7 mouse cellular contexts compared by ENCODE assay signal in the genomic region with DNA sequence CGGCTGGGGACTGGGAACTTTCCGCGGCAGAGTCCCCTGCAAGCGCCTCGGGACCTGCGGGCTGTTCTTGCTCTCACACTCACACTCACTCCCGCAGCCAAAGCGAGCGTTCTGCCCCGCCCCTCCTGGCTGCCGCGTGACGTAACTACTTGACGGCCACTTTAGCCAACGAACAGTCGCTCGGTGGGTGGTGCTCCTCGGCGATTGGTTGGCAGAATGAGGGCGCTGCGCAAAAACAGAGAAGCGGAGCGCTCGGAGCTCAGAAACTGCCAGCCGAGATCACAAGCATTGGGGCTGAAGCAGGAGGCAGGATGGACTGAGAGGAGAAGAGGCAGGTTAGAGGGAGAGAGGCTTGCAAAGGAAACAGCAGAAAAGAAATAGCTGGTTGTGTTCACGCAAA. TPM values are rescaled to one million over a fixed set of nuclear protein-coding genes. Genes with fewer than 3 reads are reported as not detected.
DNase-seq lines count a peak whose midpoint lies in the region; ATAC-seq and TF ChIP-seq lines count a peak whose summit lies in the region.

A gene (plus strand): TSS at position 254 of the 400 bp plus-strand sequence.

- ATAC-seq in embryonic facial prominence, embryonic 12.5 days (ENCODE audit: insufficient number of reproducible peaks, insufficient read depth, low FRiP score, low TSS enrichment): peak; percentile 87

- no peak for TF ChIP-seq EP300 in heart, adult 2 months (IDR thresholded peaks at IDR 0.05; ENCODE audit: insufficient read depth, low read depth, low read length)

- no peak for TF ChIP-seq CTCF in heart, adult 2 months (IDR thresholded peaks at IDR 0.05)

- no peaks in the 10 kb centered on the region for H3K9me3 ChIP-seq in embryonic facial prominence, embryonic 12.5 days

- no peaks in the 10 kb centered on the region for H3K79me2 ChIP-seq in heart, adult 2 months (replicated peaks; ENCODE audit: control insufficient read depth, insufficient read depth, low read length)

- H3K36me3 ChIP-seq in embryonic facial prominence, embryonic 12.5 days: no peaks in the 10 kb centered on the region
- H3K36me3 ChIP-seq in heart, adult 2 months (ENCODE audit: control insufficient read depth, insufficient read depth, low read length): no peaks in the 10 kb centered on the region

- peak within 1 kb of the TSS; percentile 58 for H3K4me3 ChIP-seq in embryonic facial prominence, embryonic 12.5 days
- H3K4me3 ChIP-seq in heart, adult 2 months: peak within 1 kb of the TSS; percentile 47

- H3K9ac ChIP-seq in embryonic facial prominence, embryonic 12.5 days: peak within 1 kb of the TSS; percentile 67
- no peak within 1 kb of the TSS for H3K9ac ChIP-seq in heart, adult 2 months (ENCODE audit: low read depth, low read length)

- peak; percentile 95 for DNase-seq in brain, embryonic 18.5 days (ENCODE audit: low read depth, low spot score)
- peak; percentile 85 to 87 for DNase-seq in heart, adult 2 months
- DNase-seq in kidney, adult 18-20 months: peak; percentile 89
- DNase-seq in left cerebral cortex, postnatal 36 days (ENCODE audit: low spot score in 2 of 2): peak; percentile 99
- peak; percentile 95 for DNase-seq in mesoderm, embryonic 11.5 days (ENCODE audit: low read depth, low spot score)
- DNase-seq in skeletal muscle tissue, adult 2 months (ENCODE audit: low read depth, low spot score): peak; percentile 79

- peak within 1 kb of the TSS; percentile 82; the same call in 1 of the 2 replicates for H3K27ac ChIP-seq in embryonic facial prominence, embryonic 12.5 days
- no peak within 1 kb of the TSS for H3K27ac ChIP-seq in heart, adult 2 months

- H3K4me1 ChIP-seq in embryonic facial prominence, embryonic 12.5 days: peaks cover 11% of the 10 kb centered on the region
- H3K4me1 ChIP-seq in heart, adult 2 months (ENCODE audit: control insufficient read depth, insufficient read depth, low read length): peaks cover 2% of the 10 kb centered on the region; the same call in 1 of the 2 replicates

- H3K4me2 ChIP-seq in embryonic facial prominence, embryonic 12.5 days (replicated peaks): peak within 1 kb of the TSS; percentile 96

- intact Hi-C loops in heart, adult 2 months (cut with DNase I): no loop called here
- intact Hi-C loops in left cerebral cortex, postnatal 36 days (cut with DNase I): no loop called here

- H3K27me3 ChIP-seq in embryonic facial prominence, embryonic 12.5 days: peaks cover 12% of the 10 kb centered on the region; the same call in 1 of the 2 replicates
- peaks cover 22% of the 10 kb centered on the region for H3K27me3 ChIP-seq in heart, adult 2 months (ENCODE audit: control insufficient read depth, insufficient read depth, low read length)

- no peak for TF ChIP-seq POLR2A in heart, adult 2 months (IDR thresholded peaks at IDR 0.05; ENCODE audit: insufficient read depth, low read depth, low read length)

- WGBS in embryonic facial prominence, embryonic 12.5 days: under 1% methylated on average over 26 of the region's 26 CpGs
- under 1% methylated on average over 26 of the region's 26 CpGs for WGBS in heart, adult 2 months

RNA-seq across cellular contexts. Expression of the gene that starts here (rescaled TPM):
- 6.5 and 7.6 TPM in 2 replicates for polyA plus RNA-seq in embryonic facial prominence, embryonic 12.5 days (2016; fragmentation: Nextera tagmentation; extraction: Ambion mirVana)
- under 1 TPM in 1 of 2 experiments, not detected in 1; 0.02 TPM for total RNA-seq in heart, adult 2 months (2021)
- polyA plus RNA-seq in heart, adult 2 months (2012; rRNA removed): 0.02 TPM in 1 of 2 replicates, not detected in the other
- total RNA-seq in left cerebral cortex, postnatal 36 days (2021): 100 to 1,000 TPM; 208 to 222 TPM

Comparison
In these comparisons a context has a peak if more than half of its experiments do, and no peak if none do; other contexts are left out.
1. RNA of the gene that starts here (total RNA-seq): 208 to 222 TPM in left cerebral cortex, postnatal 36 days; 0.02 TPM in heart, adult 2 months; every median in the first group is over 100 times any median in the second.
2. Peak in DNase-seq and H3K4me3 ChIP-seq in heart, adult 2 months; RNA of the gene not detected or under 1 TPM.
3. Peak in every context shown above with its lines, with median percentiles within 50 percentile points of each other: DNase-seq.